Mouse (Mus musculus) v-Abl transformed pro-B cells (cell line): Measurements from ENCODE around the gene Cry2.
"Not testable (repeated sequence)": the region's sequence is repeated elsewhere in the genome, so short reads cannot be mapped to it uniquely, and the experiment has no call there.

ENCODE experiments used
- in situ Hi-C, 2 experiments: fragments of 400-800 bp; cut with MboI; formaldehyde crosslinking; loops; one replicate each; pipeline ENCODE4 v1.15.1; 2025; ENCODE audit not compliant: unreplicated experiment in 2 of 2

Gene Cry2

GRCm38 (mm10) chr2:92425366-92425765 is 8.5 kb downstream of the Cry2 start:
- in situ Hi-C loops: no loop called here

GRCm38 (mm10) chr2:92424462-92425308 is 9.2 kb downstream of the Cry2 start:
- in situ Hi-C loops: no loop called here

- in situ Hi-C loops: no loop called here
These were observed 10.0 kb downstream of the Cry2 start for GRCm38 (mm10) chr2:92423702-92424461.

GRCm38 (mm10) chr2:92423156-92423555 is 10.7 kb downstream of the Cry2 start:
- in situ Hi-C loops: no loop called here

DNA sequence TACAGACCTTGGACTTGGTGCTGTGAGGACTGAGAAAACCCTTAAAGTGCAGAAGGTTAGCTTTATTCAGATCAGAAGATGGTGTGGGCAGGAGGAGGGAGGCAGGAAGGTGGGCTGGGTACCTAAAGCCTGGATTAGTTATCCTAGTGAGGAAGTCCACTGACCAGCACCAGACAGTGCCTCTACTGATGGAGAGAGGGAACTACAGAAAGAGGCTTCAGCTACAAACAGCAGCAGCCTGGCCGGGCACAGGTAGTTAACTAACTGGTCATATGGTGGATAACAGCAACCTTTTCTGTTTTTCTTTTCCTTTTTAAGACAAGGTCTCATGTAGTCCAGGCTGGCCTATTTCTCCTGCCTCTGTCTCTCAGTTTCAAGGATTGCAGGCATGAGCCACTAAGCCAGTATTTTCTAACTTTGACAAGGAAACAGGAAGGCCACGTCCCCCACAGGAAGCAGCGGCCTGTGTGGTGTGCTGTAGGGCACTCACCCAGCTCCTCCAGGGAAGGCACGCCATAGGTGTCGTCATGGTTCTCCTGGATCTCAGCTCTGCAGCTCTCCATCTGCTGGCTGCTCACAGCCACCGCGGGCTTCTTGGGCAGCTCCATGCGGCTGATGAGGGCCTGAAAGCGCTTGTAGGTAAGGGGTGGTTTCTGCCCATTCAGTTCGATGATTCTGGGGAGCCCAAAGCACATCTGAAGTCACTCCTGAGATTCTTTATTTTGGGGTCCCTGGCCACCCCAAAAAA is 11.3 kb downstream of the Cry2 start:
- in situ Hi-C loops: no loop called here

- in situ Hi-C loops: no loop called here
These were observed 12.0 kb downstream of the Cry2 start for GRCm38 (mm10) chr2:92421723-92422387.

GRCm38 (mm10) chr2:92411705-92412104 is 22.1 kb downstream of the Cry2 start:
- in situ Hi-C loops: no loop called here

DNA sequence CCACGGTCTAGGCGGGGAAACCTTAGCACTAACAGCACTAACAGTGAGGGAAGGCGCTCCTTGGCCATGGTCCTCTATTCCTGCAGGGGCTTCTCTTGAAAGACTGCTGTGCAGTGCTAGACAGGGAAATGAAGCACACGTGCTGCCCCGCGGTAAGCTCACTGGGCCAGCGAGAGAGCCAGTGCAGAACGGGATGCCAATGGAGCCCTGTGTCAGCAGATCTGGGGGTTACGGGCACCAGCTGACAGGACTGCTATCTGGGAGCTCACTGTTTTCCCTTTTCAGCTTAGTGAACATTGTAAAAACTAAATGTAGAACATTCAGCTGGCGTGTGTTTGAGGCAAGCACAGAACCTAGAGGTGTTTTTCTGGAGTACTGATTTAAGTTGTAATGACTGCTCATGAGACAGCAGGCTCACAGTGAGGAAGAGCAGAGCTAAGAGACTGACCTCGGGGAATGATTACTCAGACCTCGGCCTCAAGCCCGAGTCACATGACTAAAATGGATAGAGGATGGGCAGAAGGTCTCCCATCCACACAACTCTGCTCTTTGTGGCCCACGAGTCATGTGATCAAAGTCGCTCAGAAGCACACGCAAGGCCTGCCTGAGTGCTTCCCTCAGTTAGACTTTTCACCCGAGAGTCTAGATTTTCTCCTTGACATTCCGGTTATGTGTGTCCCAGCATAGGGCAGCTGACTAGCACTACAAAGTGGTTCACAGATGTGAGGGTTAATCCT is 25.4 kb downstream of the Cry2 start:
- in situ Hi-C loops: no loop called here

GRCm38 (mm10) chr2:92405687-92406086 is 28.2 kb downstream of the Cry2 start:
- in situ Hi-C loops: no loop called here

- in situ Hi-C loops: no loop called here
These were observed 29.1 kb downstream of the Cry2 start for GRCm38 (mm10) chr2:92404737-92405136.

- in situ Hi-C loops: no loop called here
These were observed 30.0 kb downstream of the Cry2 start for GRCm38 (mm10) chr2:92403776-92404319.

- in situ Hi-C loops: no loop called here
These were observed 31.1 kb downstream of the Cry2 start for GRCm38 (mm10) chr2:92402591-92403326.

GRCm38 (mm10) chr2:92401091-92401561 is 32.7 kb downstream of the Cry2 start, which contains the start of gene Mapk8ip1:
Mapk8ip1 (minus strand) TSS chr2:92401263.
- in situ Hi-C loops: no loop called here

DNA sequence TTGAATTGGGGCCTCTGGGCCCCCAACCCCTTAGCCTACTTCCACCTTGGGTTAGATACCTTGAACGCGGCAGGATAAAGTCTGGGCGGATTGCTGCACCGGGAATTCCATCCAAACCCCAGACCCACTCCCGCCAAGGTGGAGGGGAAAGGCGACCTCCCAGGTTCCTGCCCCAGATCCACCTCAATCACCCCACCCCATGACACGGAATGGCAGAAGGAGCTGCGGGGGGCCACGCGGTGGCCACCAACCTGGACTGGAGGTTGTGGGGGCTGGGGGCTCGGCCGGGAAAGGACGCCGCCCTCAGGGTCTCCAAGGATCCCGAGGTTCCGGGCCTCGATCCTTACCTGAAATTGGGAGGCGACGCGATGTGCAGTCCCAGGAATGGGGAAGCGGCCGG is 33.2 kb downstream of the Cry2 start:
- in situ Hi-C loops: no loop called here

GRCm38 (mm10) chr2:92399877-92400276 is 34.0 kb downstream of the Cry2 start:
- in situ Hi-C loops: not testable (repeated sequence)

- in situ Hi-C loops: no loop called here
These were observed 36.4 kb downstream of the Cry2 start for GRCm38 (mm10) chr2:92397436-92397835.

GRCm38 (mm10) chr2:92395535-92395934 is 38.3 kb downstream of the Cry2 start:
- in situ Hi-C loops: no loop called here

- in situ Hi-C loops: no loop called here
These were observed 41.3 kb downstream of the Cry2 start for GRCm38 (mm10) chr2:92392318-92393264.
